Mouse (Mus musculus) hindbrain, embryonic 12.5 days (tissue): Measurements from ENCODE around the gene Gm28539. TPM values are rescaled to one million over a fixed set of nuclear protein-coding genes. Genes with fewer than 3 reads are reported as not detected.
"Not testable (repeated sequence)": the region's sequence is repeated elsewhere in the genome, so short reads cannot be mapped to it uniquely, and the experiment has no call there.

Experiments used
- ATAC-seq: fragments of 200-750 bp; cut with Nextera tagmentation; 2 replicates; pipeline ENCODE4 v1.8.0; 2017; ENCODE audit warnings: moderate TSS enrichment; ENCODE audit not compliant: low FRiP score
- H3K27ac ChIP-seq: fragments of 300-500 bp; sonication (generic); 2 replicates; pipeline ENCODE4 v1.5.1; 2016; ENCODE audit warnings: mild to moderate bottlenecking
- H3K27me3 ChIP-seq: fragments of 300-500 bp; sonication (generic); 2 replicates; pipeline ENCODE4 v1.6.1; 2016; ENCODE audit warnings: mild to moderate bottlenecking
- H3K36me3 ChIP-seq: fragments of 300-500 bp; sonication (generic); 2 replicates; pipeline ENCODE4 v1.6.1; 2016; ENCODE audit warnings: mild to moderate bottlenecking
- H3K4me1 ChIP-seq: fragments of 300-500 bp; sonication (generic); 2 replicates; pipeline ENCODE4 v1.6.1; 2016
- H3K4me2 ChIP-seq: fragments of 300-500 bp; sonication (generic); replicated peaks from 2 replicates; pipeline ENCODE4 v1.6.1; 2016; ENCODE audit warnings: mild to moderate bottlenecking
- H3K4me3 ChIP-seq: fragments of 300-500 bp; sonication (generic); 2 replicates; pipeline ENCODE4 v1.5.1; 2016; ENCODE audit warnings: mild to moderate bottlenecking
- H3K9ac ChIP-seq: fragments of 300-500 bp; sonication (generic); 2 replicates; pipeline ENCODE4 v1.6.1; 2016; ENCODE audit warnings: mild to moderate bottlenecking, moderate library complexity
- H3K9me3 ChIP-seq: fragments of 300-500 bp; sonication (generic); replicated peaks from 2 replicates; pipeline ENCODE4 v1.6.1; 2016; ENCODE audit warnings: mild to moderate bottlenecking
- WGBS: fragments of 180-500 bp; shearing (Covaris S2); methylation state at CpG from one replicate; pipeline ENCODE4 v1.1.7; 2016; 5-methylcytosine and 5-hydroxymethylcytosine counted together
- polyA plus RNA-seq: library from polyadenylated mRNA; unstranded; fragments of >200 nt; fragmentation: Nextera tagmentation; extraction: Ambion mirVana; gene quantifications from 2 replicates; pipeline ENCODE4 v1.2.1, GENCODE M21; 2016

Gene Gm28539
- polyA plus RNA-seq, 1 experiment from 2014 or later: not detected

- Histone ChIP-seq H3K4me1 (no peaks in the 10 kb centered on the region), H3K36me3 (no peaks in the 10 kb centered on the region), H3K9ac (no peak overlapping the region), H3K27me3 (no peaks in the 10 kb centered on the region), H3K27ac (no peak overlapping the region), H3K9me3 (no peaks in the 10 kb centered on the region), H3K4me3 (no peak overlapping the region), H3K4me2 (no peak overlapping the region)
- 92% methylated on average over 5 of the region's 5 CpGs for WGBS
- no peak for ATAC-seq
Measured at GRCm38 (mm10) chr16:18986860-18987259, 150.5 kb downstream of the Gm28539 start.

GRCm38 (mm10) chr16:19002610-19003389 lies 166.4 kb downstream of the Gm28539 start:
- H3K4me2 ChIP-seq, H3K36me3 ChIP-seq, H3K27ac ChIP-seq, H3K9ac ChIP-seq, H3K4me3 ChIP-seq, H3K27me3 ChIP-seq, ATAC-seq, H3K9me3 ChIP-seq, H3K4me1 ChIP-seq: not testable (repeated sequence)
- WGBS: 39% methylated on average over 2 of the region's 2 CpGs

DNA sequence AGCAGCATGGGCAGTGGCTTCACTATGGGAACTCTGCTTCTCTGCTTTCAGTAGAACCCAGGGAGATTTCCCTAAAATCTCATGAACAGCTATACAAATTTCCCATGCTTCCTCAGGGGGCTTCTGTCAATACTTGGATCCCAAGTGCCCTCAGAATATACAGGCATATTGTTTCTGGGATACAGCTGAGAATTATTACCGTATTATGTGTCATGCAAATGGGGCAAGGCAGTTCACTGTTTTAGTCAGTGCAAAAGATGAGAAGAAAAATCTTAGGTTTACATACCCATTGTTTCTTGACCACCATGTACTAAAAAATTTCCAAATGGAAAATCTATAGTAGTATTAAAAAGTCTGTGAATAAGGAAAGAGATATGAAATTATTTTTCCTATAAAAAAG lies 167.4 kb downstream of the Gm28539 start:
- 78% methylated on average over 1 of the region's 1 CpGs for WGBS

DNA sequence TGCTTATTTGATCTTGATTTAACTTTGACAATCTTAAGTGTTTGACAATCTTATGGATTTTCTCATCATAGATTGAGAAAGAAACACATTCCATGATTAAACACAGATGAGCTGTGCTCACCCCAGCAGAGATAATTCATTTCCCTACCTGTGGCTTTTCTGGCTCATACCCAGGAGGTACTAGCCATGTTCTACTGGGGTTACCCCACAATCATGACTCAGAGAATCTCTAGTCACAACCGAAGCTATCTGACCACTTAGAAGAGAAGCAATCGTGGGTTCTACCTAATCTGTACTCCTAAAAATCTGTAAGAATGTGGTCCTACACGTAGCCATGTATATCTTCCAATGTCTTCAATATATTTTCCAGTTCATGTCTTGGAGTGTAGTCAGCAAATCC lies 168.9 kb downstream of the Gm28539 start:
- Histone ChIP-seq H3K27ac (no peak overlapping the region), H3K4me3 (no peak overlapping the region), H3K4me1 (no peaks in the 10 kb centered on the region), H3K9ac (no peak overlapping the region), H3K27me3 (no peaks in the 10 kb centered on the region), H3K36me3 (no peaks in the 10 kb centered on the region), H3K9me3 (no peaks in the 10 kb centered on the region), H3K4me2 (no peak overlapping the region)
- ATAC-seq: no peak
- 81% methylated on average over 3 of the region's 3 CpGs for WGBS

More for the DNA sequence above, 167.4 kb downstream of the Gm28539 start:
- H3K27ac ChIP-seq: no peak overlapping the region
- no peak overlapping the region for H3K4me2 ChIP-seq
- H3K9ac ChIP-seq: no peak overlapping the region
- no peak for ATAC-seq
- H3K4me1 ChIP-seq: no peaks in the 10 kb centered on the region
- no peak overlapping the region for H3K4me3 ChIP-seq
- H3K27me3 ChIP-seq: no peaks in the 10 kb centered on the region
- no peaks in the 10 kb centered on the region for H3K36me3 ChIP-seq
- H3K9me3 ChIP-seq: no peaks in the 10 kb centered on the region

Other genes with a start within 250 kb of the Gm28539 start
- gene Tbx1, start 245.9 kb upstream of the Gm28539 start, polyA plus RNA-seq: 15.4 and 15.5 TPM in 2 replicates
- 10.1 and 11.1 TPM in 2 replicates for gene Gp1bb, start 214.2 kb upstream of the Gm28539 start, polyA plus RNA-seq
- 12.6 and 13.5 TPM in 2 replicates for gene Gm49601, start 210.2 kb upstream of the Gm28539 start, polyA plus RNA-seq
- 98.7 and 105 TPM in 2 replicates for gene Sept5, start 206.6 kb upstream of the Gm28539 start, polyA plus RNA-seq
- gene Cldn5, start 59.7 kb upstream of the Gm28539 start, polyA plus RNA-seq: 30.0 and 35.1 TPM in 2 replicates
- gene Ufd1, start 24.8 kb upstream of the Gm28539 start, polyA plus RNA-seq: 96.5 and 115 TPM in 2 replicates
- gene Cdc45, start 24.6 kb upstream of the Gm28539 start, polyA plus RNA-seq: 27.3 and 28.1 TPM in 2 replicates
- 28.4 and 32.7 TPM in 2 replicates for gene 2510002D24Rik, start within 50 bp of the Gm28539 start, polyA plus RNA-seq
- gene Mrpl40, start 40.3 kb downstream of the Gm28539 start, polyA plus RNA-seq: 70.3 and 76.8 TPM in 2 replicates
- gene Hira, start 40.5 kb downstream of the Gm28539 start, polyA plus RNA-seq: 23.3 and 24.2 TPM in 2 replicates